Mouse (Mus musculus): ENCODE data around the gene Gm498.

Gm498 gene

GRCm38 (mm10) chr7:143900667-143901066 lies 34.0 kb downstream of the Gm498 start:
- DNase-seq: no peak

GRCm38 (mm10) chr7:143905176-143905575 lies 38.5 kb downstream of the Gm498 start:
- DNase-seq: no peak

- DNase-seq: no peak
Measured at GRCm38 (mm10) chr7:143905606-143906005, 39.0 kb downstream of the Gm498 start.

- DNase-seq: no peak
Measured at GRCm38 (mm10) chr7:143913611-143914010, 47.0 kb downstream of the Gm498 start.

- no peak for DNase-seq
Measured at GRCm38 (mm10) chr7:143919031-143919679, 52.5 kb downstream of the Gm498 start.

- DNase-seq: no peak
Measured at GRCm38 (mm10) chr7:143929899-143930298, 63.3 kb downstream of the Gm498 start.

GRCm38 (mm10) chr7:143938647-143939046 lies 72.0 kb downstream of the Gm498 start:
- DNase-seq: no peak

GRCm38 (mm10) chr7:143939476-143939875 lies 72.8 kb downstream of the Gm498 start:
- DNase-seq: no peak

- no peak for DNase-seq
Measured at GRCm38 (mm10) chr7:143942941-143943691, 76.5 kb downstream of the Gm498 start.

- no peak for DNase-seq
Measured at GRCm38 (mm10) chr7:143944421-143944980, 77.9 kb downstream of the Gm498 start.
